Mouse (Mus musculus): Measurements from ENCODE around the gene Ric8b. TPM values are rescaled to one million over a fixed set of nuclear protein-coding genes. Genes with fewer than 3 reads are reported as not detected.

Gene Ric8b
- 45.0 and 48.1 TPM in 2 replicates for polyA plus RNA-seq (2015; fragmentation: Nextera tagmentation; extraction: Ambion mirVana)

- Histone ChIP-seq H3K27me3 (no peaks in the 10 kb centered on the region), H3K9ac (peak within 1 kb of the TSS; percentile 75), H3K4me3 (peak within 1 kb of the TSS; percentile 73), H3K36me3 (no peaks in the 10 kb centered on the region), H3K4me1 (replicated peaks) (peaks cover 28% of the 10 kb centered on the region), H3K27ac (replicated peaks) (peak within 1 kb of the TSS; percentile 97), H3K4me2 (peak within 1 kb of the TSS; percentile 69), H3K9me3 (no peaks in the 10 kb centered on the region)
- under 1% methylated on average over 46 of the region's 51 CpGs for WGBS
- peak; percentile 98 for ATAC-seq (ENCODE audit: low FRiP score, low read depth)
Measured at GRCm38 (mm10) chr10:84916810-84917730, at the start of gene Ric8b. Ric8b (plus strand) TSS chr10:84917616.

GRCm38 (mm10) chr10:84871285-84871684 lies 46.1 kb upstream of the Ric8b start:
- Histone ChIP-seq H3K4me2 (peak overlapping the region; percentile 24), H3K9ac (0 out of 2 replicates have a peak overlapping the region, but pooled peaks have one; percentile 26), H3K4me1 (replicated peaks) (peaks cover 8% of the 10 kb centered on the region), H3K36me3 (no peaks in the 10 kb centered on the region), H3K27ac (replicated peaks) (no peak overlapping the region), H3K27me3 (no peaks in the 10 kb centered on the region), H3K9me3 (no peaks in the 10 kb centered on the region), H3K4me3 (no peak overlapping the region)
- WGBS = 10% methylated on average over 12 of the region's 12 CpGs
- peak; percentile 53; the same call in 1 of the 2 replicates for ATAC-seq (ENCODE audit: low FRiP score, low read depth)

DNA sequence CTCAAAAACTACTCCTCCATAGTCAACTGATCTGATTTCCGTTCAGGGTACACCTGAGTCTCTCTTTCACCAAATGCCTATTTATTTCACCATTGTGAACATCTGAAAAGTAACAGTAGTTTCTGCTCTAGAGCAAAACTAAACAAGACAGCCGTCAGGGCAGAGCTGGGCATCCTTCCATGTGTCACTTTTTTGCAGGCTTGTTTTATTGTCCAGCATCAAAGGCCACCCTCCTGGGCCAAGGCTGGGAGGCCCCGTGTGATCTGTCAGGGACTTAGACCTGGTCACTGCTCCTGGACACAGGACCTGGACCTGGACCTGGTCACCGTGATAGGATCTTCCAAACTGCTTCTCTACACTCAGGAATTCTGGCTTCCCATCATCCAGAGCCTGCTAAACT lies 45.5 kb upstream of the Ric8b start:
- no peaks in the 10 kb centered on the region for H3K9me3 ChIP-seq
- WGBS = 60% methylated on average over 4 of the region's 4 CpGs
- no peak for ATAC-seq (ENCODE audit: low FRiP score, low read depth)

GRCm38 (mm10) chr10:84879823-84880571 lies 37.4 kb upstream of the Ric8b start:
- no peak overlapping the region for H3K4me3 ChIP-seq
- H3K4me1 ChIP-seq (replicated peaks) = no peaks in the 10 kb centered on the region
- no peak overlapping the region for H3K27ac ChIP-seq (replicated peaks)
- H3K27me3 ChIP-seq = no peaks in the 10 kb centered on the region
- no peak for ATAC-seq (ENCODE audit: low FRiP score, low read depth)
- H3K4me2 ChIP-seq = no peak overlapping the region
- H3K36me3 ChIP-seq = no peaks in the 10 kb centered on the region
- no peaks in the 10 kb centered on the region for H3K9me3 ChIP-seq
- WGBS = 49% methylated on average over 9 of the region's 9 CpGs
- no peak overlapping the region for H3K9ac ChIP-seq

More for the DNA sequence above, 45.5 kb upstream of the Ric8b start:
- H3K9ac ChIP-seq = no peak overlapping the region
- H3K4me3 ChIP-seq = no peak overlapping the region
- no peaks in the 10 kb centered on the region for H3K27me3 ChIP-seq
- H3K36me3 ChIP-seq = no peaks in the 10 kb centered on the region
- H3K4me2 ChIP-seq = no peak overlapping the region
- H3K27ac ChIP-seq (replicated peaks) = no peak overlapping the region
- H3K4me1 ChIP-seq (replicated peaks) = peaks cover 8% of the 10 kb centered on the region

DNA sequence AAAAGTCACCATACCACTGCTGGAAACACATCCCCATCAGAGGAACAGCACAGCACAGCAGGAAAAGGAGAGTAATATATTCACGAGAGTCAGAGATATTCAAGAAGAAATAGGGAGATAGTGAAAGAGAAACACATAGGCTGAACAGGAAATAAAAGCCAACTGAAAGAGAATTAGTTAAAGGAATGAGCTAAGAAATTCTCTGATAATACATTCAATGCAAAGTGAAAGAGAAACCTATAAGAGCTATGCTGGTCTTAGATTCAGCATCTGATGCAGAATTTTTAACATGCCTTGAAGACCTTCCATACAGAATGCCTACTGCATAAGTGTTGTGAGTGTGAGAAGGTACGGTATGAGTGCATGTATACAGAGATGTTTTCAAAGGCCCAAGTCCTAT lies 34.9 kb upstream of the Ric8b start:
- H3K4me3 ChIP-seq = no peak overlapping the region
- H3K9me3 ChIP-seq = no peaks in the 10 kb centered on the region
- no peak overlapping the region for H3K4me2 ChIP-seq
- no peaks in the 10 kb centered on the region for H3K36me3 ChIP-seq
- no peak overlapping the region for H3K27ac ChIP-seq (replicated peaks)
- H3K27me3 ChIP-seq = no peaks in the 10 kb centered on the region
- ATAC-seq (ENCODE audit: low FRiP score, low read depth) = no peak
- no peak overlapping the region for H3K9ac ChIP-seq
- H3K4me1 ChIP-seq (replicated peaks) = no peaks in the 10 kb centered on the region
- 88% methylated on average over 2 of the region's 2 CpGs for WGBS

DNA sequence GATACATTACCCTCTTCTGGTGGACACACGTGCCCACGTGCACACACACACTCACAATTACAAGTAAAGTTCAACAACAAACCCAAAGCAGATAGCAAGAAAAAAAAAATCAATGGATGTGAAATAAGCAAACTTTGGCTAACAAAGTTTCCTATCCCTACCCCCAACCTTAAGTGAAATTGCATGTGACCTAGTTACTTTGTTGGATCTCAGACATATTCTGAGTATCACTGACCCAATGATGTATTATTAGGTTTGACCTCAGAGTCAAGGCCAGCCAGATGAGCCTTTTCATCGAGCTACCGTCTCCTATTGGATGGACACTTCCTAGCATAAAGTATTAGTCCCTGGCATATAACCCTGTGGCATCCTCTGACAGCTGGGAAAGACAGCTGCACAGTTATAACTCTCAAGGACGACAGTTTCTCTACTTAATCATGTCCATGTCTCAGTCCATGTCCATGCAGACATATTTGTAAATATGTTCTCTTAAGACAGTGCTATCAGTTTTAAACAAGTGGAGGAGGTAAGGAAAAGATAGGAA lies 32.0 kb upstream of the Ric8b start:
- no peak overlapping the region for H3K4me3 ChIP-seq

GRCm38 (mm10) chr10:84886221-84886627 lies 31.2 kb upstream of the Ric8b start:
- WGBS = 38% methylated on average over 6 of the region's 6 CpGs
- no peaks in the 10 kb centered on the region for H3K36me3 ChIP-seq
- no peak overlapping the region for H3K27ac ChIP-seq (replicated peaks)
- H3K9me3 ChIP-seq = no peaks in the 10 kb centered on the region
- no peak overlapping the region for H3K4me3 ChIP-seq
- no peaks in the 10 kb centered on the region for H3K27me3 ChIP-seq
- peaks cover 7% of the 10 kb centered on the region; the same call in 1 of the 2 replicates for H3K4me1 ChIP-seq (replicated peaks)
- H3K9ac ChIP-seq = no peak overlapping the region
- H3K4me2 ChIP-seq = no peak overlapping the region
- ATAC-seq (ENCODE audit: low FRiP score, low read depth) = 0 out of 2 replicates have a peak, but pooled peaks have one; percentile 34

More for the DNA sequence above, 32.0 kb upstream of the Ric8b start:
- Histone ChIP-seq H3K9me3 (no peaks in the 10 kb centered on the region), H3K27ac (replicated peaks) (no peak overlapping the region), H3K9ac (no peak overlapping the region), H3K4me1 (replicated peaks) (peaks cover 7% of the 10 kb centered on the region; the same call in 1 of the 2 replicates), H3K4me2 (no peak overlapping the region), H3K36me3 (no peaks in the 10 kb centered on the region), H3K27me3 (no peaks in the 10 kb centered on the region)
- no peak for ATAC-seq (ENCODE audit: low FRiP score, low read depth)
- WGBS = 63% methylated on average over 5 of the region's 5 CpGs

- 79% methylated on average over 8 of the region's 8 CpGs for WGBS
- no peak for ATAC-seq (ENCODE audit: low FRiP score, low read depth)
- peaks cover 7% of the 10 kb centered on the region; the same call in 1 of the 2 replicates for H3K4me1 ChIP-seq (replicated peaks)
- H3K27me3 ChIP-seq = no peaks in the 10 kb centered on the region
- H3K4me3 ChIP-seq = no peak overlapping the region
- H3K36me3 ChIP-seq = no peaks in the 10 kb centered on the region
- H3K4me2 ChIP-seq = no peak overlapping the region
- no peak overlapping the region for H3K27ac ChIP-seq (replicated peaks)
- H3K9me3 ChIP-seq = no peaks in the 10 kb centered on the region
- no peak overlapping the region for H3K9ac ChIP-seq
Measured at GRCm38 (mm10) chr10:84886785-84887184, 30.6 kb upstream of the Ric8b start.

GRCm38 (mm10) chr10:84889096-84889846 lies 28.1 kb upstream of the Ric8b start:
- Histone ChIP-seq H3K27me3 (no peaks in the 10 kb centered on the region), H3K27ac (replicated peaks) (no peak overlapping the region), H3K36me3 (no peaks in the 10 kb centered on the region), H3K4me2 (no peak overlapping the region), H3K9ac (no peak overlapping the region), H3K4me1 (replicated peaks) (peaks cover 7% of the 10 kb centered on the region; the same call in 1 of the 2 replicates), H3K9me3 (no peaks in the 10 kb centered on the region), H3K4me3 (no peak overlapping the region)
- no peak for ATAC-seq (ENCODE audit: low FRiP score, low read depth)
- 49% methylated on average over 4 of the region's 4 CpGs for WGBS

DNA sequence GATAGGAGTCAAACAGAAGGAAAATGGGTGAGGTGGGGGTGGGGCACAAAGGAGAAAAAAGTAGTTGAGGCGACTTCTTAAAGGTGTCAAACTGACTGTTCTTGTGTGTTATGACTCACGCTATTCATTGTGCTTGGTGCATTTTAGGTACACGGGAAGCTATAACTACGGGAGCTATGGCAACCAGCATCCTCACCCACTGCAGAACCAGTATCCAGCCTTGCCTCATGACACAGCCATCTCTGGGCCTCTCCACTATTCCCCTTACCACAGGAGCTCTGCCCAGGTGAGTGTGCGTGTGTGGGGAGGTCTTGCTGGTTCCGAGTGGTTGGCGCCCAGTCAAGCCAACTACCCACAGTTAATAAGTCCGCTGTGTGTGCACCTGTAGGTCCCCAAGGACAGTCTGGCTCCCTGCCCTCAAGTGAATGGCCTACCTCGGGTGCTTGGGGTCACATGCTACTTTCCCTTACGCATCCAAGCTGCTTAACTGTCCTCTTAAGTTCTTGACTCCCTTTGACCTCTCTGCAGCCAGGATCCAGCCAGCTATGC lies 21.5 kb upstream of the Ric8b start:
- no peaks in the 10 kb centered on the region for H3K9me3 ChIP-seq
- 93% methylated on average over 10 of the region's 10 CpGs for WGBS
- H3K27me3 ChIP-seq = no peaks in the 10 kb centered on the region
- H3K4me3 ChIP-seq = no peak overlapping the region
- no peaks in the 10 kb centered on the region for H3K36me3 ChIP-seq
- no peaks in the 10 kb centered on the region for H3K4me1 ChIP-seq (replicated peaks)
- H3K9ac ChIP-seq = no peak overlapping the region
- no peak overlapping the region for H3K27ac ChIP-seq (replicated peaks)
- no peak overlapping the region for H3K4me2 ChIP-seq
- ATAC-seq (ENCODE audit: low FRiP score, low read depth) = no peak

All from hindbrain, embryonic 15.5 days (tissue).